Mouse (Mus musculus): Measurements from ENCODE around the gene Rbp7.

GRCm38 (mm10) chr4:149485053-149485824 lies 30.5 kb upstream of the Rbp7 start, which contains the start of the genes Nmnat1 and Lzic:
- TF ChIP-seq CTCF (IDR thresholded peaks at IDR 0.05; ENCODE audit: control insufficient read depth, insufficient read depth, insufficient read length) = no peak
- peak; percentile 48 for TF ChIP-seq MAX (IDR thresholded peaks at IDR 0.05)
- TF ChIP-seq MYOG (IDR thresholded peaks at IDR 0.05; ENCODE audit: control insufficient read depth, extremely low read depth, insufficient read length) = no peak
- TF ChIP-seq USF1 (IDR thresholded peaks at IDR 0.05; ENCODE audit: low read depth) = no peak
- no peak for TF ChIP-seq FOSL1 (IDR thresholded peaks at IDR 0.05; ENCODE audit: insufficient read depth, low read length, poor library complexity, severe bottlenecking)
- TF ChIP-seq CEBPB (IDR thresholded peaks at IDR 0.05; ENCODE audit: low read depth) = no peak
- TF ChIP-seq MYOD1 (IDR thresholded peaks at IDR 0.05; ENCODE audit: control insufficient read depth, insufficient read length, low read depth) = no peak

Measured in C2C12 (cell line).